Mouse (Mus musculus): ENCODE measurements around the gene Tbc1d30.

DNA sequence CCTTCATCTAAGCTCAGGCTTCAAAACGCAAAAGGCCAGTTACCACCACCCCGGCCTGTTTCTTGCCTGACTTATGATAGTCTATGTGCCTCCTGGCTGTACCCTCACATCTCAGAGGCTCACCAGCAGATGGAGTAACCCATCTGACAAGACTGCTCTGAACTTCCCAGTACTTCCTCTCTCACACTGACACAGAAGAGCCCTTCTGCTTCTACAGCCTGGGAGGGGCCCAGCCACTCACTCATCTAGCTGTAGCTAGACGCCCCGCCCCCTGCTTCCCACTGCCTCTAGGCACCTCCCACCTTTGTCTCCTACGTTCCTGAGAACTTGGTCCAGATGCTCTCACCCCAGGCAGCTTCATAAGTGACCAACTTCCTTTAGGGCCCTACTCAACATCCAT is 45.6 kb downstream of the Tbc1d30 start:
- no peak for TF ChIP-seq GATA1 (IDR thresholded peaks at IDR 0.05; ENCODE audit: borderline replicate concordance, low read length)
- TF ChIP-seq FLI1 (IDR thresholded peaks at IDR 0.05; ENCODE audit: low read length): no peak
